Mouse (Mus musculus): ENCODE measurements around the gene Mitf.

DNA sequence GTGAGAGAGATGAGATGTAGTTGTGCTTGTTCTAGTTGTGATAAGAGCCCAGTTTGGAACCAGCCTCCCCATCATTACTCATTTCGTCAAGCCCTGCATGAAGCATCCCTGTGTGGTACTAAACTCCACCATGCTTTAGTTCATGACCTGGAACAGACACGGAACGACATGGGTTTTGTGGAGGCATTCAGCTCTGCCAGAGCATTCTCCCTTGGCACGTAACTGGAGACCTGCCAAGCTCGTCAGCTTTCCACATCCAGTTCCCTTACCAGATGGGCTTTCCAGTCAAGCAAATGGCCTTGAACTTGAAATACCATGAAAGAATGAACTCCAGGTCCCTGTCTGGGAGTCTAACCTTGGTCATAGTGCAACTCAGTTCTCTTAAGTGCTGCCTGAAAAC is 94.7 kb downstream of the Mitf start:
- TF ChIP-seq CTCF (IDR thresholded peaks at IDR 0.05; ENCODE audit: extremely low read depth, insufficient read depth, low read length) (no peak), POLR2A (IDR thresholded peaks at IDR 0.05; ENCODE audit: extremely low read depth, insufficient read depth, low read length) (no peak)

All from cortical plate, adult 2 months (tissue).